Mouse (Mus musculus): ENCODE measurements around the gene Vtn. TPM values are rescaled to one million over a fixed set of nuclear protein-coding genes. Genes with fewer than 3 reads are reported as not detected.

Gene Vtn
- polyA plus RNA-seq (2015; fragmentation: Nextera tagmentation; extraction: Ambion mirVana), result 5.2 and 5.8 TPM in 2 replicates

DNA sequence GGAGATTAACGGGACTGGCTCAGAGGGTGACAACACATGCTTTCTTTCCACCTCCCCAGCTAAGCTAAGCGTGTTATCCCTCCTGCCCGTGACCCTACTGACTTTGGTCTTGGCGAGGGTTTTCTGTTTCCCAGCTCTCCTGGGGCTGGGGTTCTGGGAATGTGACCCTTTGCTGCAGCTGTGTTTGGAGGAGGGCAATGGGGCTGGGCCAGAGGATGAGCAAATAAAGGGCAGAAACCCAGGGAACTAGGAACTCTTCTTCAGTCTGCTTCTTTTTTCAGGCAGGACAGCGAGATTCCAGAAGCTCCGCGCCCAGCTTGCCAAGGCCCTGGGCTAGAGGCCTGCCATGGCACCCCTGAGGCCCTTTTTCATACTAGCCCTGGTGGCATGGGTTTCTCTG, at the start of gene Vtn:
Gene Vtn (plus strand): TSS at position 88 of the 400 bp plus-strand sequence.
- DNase-seq (ENCODE audit: low spot score), result no peak

DNA sequence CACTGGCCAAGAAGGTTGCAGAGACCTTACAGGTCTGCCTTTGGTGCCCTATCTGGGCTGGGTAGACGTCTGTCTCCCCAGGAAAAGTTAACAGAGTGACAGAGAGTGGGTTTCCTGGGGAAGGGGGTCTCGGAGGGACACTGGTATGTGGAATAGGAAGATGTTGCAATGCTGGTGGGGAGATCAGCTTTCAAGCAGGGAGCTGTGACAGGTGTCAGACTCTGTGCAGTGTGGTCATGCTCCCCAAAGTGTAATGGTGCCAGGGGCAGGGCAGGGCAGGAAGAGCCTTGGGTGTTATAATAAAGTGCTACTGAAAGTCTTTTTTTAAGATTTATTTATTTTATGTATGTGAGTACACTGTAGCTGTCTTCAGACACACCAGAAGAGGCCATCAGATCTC, 48.6 kb upstream of the Vtn start:
- no peak for DNase-seq (ENCODE audit: low spot score)

DNA sequence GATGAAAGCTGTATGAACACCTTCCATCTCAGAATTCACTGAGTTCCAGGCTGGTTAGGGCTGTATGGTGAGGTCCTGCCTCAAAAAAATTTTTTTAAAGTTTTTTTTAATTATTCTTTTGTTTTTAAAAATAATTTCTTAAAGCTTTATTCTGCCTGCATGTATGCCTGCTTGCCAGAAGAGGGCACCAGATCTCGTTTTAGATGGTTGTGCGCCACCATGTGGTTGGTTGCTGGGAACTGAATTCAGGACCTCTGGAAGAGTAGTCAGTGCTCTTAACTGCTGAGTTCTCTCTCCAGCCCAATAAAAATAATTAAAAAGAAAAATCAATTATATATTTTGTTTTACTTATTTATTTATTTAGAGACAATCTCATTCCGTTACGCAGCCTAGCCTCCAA, 45.2 kb upstream of the Vtn start:
- peak; percentile 75 for DNase-seq (ENCODE audit: low spot score)

DNA sequence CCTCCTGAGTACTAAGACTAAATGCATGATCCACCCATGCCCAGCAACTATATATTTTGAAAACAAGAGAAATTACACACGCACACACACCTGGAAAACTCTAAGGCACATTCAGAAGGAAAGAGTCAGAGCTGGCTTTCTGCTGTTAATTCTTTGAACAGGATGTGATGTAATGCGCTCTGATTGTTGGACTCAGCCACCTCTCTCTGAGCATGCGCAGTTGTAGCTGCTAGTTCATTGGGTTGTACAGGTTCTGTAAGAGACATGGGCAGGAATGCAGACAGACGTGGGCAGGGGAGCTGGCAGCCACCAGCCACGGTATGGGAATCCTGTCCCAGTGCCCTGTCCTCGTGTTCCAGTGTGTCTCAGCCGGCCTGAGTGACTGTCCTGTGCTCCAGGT, 44.6 kb upstream of the Vtn start:
- no peak for DNase-seq (ENCODE audit: low spot score)

DNA sequence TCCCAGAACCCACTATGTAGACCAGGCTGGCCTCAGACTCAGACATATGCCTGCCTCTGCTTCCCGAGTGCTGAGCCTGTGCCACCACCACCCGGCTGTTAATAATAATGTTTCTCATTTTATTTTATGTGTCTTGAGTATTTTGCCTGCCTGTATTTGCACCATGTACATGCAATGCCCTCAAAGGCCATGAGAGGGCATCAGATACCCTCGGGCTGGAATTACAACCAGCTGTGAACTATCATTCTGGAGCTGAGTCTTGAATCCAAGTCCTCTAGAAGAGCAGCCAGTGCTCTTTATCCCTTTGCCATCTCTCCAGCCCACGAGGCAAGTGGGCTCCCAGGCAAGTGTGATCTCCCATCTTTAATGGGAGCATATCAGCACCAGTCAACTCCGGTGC, 43.6 kb upstream of the Vtn start:
- DNase-seq (ENCODE audit: low spot score), result peak; percentile 36

DNA sequence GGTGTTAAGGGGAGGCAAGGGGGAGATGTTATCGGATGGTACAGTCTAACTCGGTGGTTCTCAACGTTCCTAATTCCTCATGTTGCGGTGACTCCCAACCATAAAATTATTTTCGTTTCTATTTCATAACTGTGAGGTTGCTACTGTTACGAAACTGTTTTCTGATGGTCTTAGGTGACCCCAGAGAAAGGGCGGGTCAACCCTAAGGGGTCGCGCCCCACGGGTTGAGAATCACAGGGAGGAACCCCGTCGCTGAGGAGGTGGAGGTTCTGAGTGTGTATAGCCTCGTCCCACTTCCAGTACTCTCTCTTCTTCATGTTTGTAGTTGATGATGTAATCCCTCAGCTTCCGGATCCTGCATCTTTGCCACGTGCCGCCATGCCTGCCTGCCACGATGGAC, 40.2 kb upstream of the Vtn start:
- DNase-seq (ENCODE audit: low spot score), result no peak

DNA sequence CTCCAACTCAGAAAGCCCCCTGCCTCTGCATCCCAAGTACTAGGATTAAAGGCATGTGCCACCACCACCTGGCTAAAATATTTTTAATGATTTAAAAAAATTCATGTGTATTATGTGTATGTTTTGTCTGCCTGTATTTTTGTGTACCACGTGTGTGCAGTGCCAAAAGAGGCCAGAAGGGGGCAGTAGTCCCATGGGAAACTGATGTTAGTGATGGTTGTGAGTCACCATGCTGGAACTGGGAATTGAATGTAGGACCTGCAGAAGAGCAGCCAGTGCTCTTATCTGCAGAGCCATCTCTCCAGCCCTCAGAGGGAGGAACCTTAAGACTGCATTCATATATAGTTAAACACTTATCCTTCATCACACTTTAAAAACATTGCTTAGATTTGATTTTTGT, 37.0 kb upstream of the Vtn start:
- DNase-seq (ENCODE audit: low spot score), result no peak

DNA sequence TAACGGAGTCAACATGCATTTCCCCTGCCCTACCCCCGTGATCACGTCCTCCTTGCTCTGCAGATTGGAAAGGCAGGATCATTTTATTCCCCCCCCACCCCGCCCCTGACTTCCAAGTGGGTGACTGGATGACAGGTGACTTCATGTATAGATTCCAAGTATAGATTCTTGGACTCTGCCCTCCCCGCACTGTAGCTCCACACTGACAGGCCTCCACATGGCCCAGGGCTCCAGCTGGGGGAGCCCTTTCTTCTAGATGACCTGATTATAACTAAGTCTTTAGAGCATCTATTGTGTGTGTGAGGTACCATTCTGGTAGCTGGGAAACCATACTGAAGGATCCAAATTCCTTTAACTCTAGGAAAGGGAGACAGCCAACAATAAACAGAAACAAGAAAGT, 36.2 kb upstream of the Vtn start:
- no peak for DNase-seq (ENCODE audit: low spot score)

DNA sequence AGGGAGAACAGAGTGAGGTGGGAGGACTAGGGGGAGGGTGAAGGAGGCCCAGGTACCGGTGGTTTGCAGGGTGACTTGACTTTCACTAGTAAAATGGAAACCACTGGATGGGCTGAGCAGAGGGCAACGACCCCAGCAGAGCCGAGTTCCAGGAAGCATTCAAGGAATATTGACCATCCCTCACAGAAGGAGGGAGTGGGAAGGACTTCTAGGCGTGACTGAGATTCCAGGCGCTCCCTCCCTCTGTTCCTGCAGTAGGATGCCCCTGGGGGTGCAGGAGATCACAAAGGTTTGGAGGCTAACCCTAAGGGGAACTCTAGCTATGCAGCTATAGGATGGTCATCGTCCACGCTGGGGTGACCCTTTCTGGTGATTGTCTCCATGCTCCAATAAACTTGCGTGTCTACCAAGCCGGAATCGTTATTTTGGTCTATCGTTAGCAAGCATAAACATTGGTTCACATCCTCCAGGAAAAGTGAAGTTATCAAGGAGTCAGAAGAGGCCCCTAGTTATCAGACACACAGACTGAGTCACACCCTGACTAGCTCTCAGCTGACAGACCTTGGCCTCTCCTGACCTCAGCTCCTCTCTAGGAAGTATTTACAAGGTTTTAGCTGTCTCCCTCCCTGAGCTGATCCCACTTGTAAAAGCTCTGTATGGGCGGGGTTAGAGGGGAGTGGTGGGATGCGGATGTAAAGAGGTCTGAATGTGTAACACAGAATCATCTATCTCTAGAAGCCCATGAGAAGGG, 35.4 kb upstream of the Vtn start:
- DNase-seq (ENCODE audit: low spot score), result no peak

DNA sequence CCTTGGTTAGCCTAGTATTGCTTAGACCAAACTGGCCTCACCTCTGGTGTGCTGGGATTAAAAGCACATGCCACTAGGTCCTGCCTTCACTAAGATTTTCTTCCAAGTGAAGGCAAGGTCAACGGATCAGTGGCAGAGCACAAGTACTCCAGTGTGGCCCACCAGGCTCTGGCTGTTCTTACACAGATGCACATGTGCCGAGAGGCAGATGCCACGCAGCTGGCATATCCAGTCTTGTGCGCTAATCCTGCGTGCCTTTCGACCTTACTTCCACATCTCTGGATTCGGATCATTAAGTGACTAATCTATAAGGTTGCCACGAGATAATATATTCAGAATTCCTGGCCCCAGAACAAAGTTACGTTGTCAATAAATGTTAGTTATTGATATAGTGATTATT, 33.8 kb upstream of the Vtn start:
- DNase-seq (ENCODE audit: low spot score), result no peak

DNA sequence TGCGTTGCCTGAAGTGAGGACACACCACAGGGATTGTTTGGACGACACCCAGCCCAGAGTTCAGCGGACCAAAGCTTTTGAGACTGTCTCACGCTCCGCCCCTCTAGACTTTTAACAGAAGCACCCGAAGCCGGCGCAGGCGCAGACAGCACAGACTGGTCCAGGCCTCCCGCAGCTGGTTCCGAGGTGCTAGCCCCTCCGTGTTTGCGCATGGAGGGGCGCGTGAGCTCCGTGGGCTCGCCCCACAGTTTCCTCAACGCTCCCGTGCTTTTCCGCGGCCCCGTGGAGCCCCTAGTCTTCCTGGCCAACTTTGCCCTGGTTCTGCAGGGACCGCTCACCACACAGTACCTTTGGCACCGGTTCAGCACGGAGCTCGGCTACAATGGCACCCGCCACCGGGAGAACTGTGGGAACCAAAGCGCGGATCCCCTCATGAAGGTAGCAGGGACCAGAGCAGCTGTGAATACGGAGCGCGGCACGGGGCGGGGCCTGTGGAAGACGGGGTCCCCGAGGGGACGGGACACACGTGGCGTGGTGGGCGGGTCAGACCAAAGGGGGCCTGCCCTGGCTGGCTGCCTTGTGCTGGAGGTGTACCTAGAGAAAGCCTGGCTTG, 33.2 kb upstream of the Vtn start, which contains the start of gene Slc46a1:
Gene Slc46a1 (plus strand): TSS at position 130 of the 613 bp plus-strand sequence.
- DNase-seq (ENCODE audit: low spot score), result peak; percentile 66

DNA sequence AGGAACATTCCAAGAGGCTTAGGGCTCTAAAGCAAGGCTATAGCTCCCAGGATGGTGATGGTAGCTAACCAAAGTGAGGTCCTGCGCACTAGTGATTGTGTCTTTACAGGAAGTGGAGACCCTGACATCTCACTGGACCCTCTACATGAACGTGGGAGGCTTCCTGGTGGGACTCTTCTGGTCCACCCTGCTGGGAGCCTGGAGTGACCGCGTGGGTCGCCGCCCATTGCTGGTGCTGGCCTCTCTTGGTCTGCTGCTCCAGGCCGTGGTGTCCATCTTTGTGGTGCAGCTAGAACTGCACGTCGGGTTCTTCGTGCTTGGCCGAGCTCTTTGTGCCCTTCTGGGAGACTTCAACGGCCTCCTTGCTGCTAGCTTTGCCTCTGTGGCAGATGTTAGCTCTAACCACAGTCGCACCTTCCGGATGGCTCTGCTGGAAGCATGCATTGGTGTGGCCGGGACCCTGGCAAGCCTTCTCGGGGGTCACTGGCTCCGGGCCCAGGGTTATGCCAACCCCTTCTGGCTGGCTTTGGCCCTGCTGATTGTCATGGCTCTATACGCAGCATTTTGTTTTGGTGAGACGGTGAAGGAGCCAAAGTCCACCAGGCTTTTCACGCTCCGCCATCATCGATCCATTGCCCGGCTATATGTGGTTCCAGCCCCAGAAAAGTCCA, 32.5 kb upstream of the Vtn start:
- DNase-seq (ENCODE audit: low spot score), result no peak

DNA sequence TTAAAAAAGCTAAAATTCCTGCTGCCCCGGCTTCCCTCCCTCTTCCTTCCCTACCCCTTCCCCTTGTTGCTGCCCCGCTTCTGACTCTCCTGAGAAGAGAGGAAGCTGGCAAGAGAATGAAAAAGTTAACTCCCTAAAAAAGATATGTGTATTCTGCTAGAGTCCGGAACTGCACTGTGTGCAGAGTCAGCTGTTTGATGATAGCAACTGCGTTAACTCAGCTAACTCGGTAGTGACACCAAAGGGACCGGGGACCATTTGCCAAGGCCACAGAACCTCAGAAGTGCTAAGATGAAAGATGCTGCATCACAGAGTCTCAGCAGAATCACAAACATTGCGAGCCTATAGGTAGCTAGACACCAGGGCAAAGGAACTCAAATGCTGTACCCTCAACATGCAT, 31.4 kb upstream of the Vtn start:
- no peak for DNase-seq (ENCODE audit: low spot score)

DNA sequence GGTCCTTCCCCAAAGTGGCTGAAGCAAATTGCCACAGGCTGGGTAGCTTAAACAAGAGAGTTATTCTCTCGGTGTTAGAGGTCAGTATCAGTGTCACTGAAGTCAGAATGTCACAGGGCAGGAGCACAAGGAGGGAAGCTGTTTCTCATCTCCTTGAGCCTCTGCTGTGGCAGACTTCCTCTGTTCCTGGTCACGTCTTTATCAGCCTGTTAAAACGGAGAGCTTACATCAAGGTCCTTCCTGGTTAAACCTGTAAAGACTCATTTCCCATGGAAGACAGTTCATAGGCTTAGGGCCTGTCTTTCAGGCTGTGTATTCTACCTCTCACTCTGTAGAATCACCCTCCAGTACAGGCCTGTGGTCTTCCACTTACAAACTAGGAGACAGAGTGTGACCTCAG, 31.0 kb upstream of the Vtn start:
- no peak for DNase-seq (ENCODE audit: low spot score)

DNA sequence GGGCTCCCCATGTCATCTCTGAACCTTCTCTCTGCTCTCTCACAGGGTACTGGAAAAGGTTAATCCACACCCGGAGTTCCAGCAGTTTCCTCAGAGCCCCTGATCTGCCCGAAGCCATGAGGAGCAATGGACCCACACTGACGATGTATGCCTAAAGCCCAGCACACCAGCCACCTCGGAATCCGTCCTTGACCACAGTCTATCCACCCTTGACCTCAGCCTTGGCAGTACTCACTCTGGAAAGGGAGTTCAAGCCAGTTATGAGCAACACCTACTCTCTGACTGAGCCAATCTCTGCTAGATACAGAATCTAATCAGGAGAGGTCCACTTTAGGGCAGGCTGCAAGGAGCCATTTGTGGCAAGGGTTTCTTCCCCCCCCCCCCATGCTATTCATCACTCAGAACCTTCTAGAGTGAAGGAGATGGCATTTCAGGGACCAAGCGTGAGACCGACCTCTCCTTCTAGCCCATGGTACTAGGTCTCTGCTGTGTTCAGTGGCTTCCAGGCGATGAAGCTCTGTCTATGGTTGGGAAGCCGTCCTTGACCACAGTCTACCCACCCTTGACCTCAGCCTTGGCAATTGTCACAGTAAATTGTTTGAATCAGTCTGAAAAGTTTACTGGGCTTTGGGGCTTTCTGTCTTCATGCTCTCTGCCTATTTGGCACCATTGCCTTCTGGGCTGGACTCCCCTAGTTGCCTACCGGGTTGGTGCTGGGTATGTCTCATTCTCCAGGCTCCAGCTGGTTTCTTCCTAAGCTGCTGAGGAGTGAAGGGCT, 27.4 kb upstream of the Vtn start:
- DNase-seq (ENCODE audit: low spot score), result no peak

DNA sequence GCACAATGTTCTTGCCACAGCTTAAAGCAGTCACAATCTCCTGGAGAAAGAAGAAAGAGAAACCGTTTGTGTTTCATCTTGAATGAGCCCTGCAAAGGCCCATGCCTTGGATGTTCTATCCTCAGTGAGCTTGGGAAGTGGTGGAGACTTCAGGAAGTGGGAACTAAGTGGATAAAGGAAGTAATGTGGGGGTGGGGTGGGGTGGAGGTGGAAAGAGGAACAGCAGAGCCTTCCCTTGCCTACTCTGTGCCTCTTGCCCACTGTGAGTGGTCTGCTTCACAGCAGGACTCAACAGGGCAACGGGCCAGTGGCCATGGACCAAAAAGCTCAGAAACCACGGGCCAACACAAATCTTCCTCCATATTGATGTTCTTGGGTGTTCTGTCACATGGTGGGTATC, 23.6 kb upstream of the Vtn start:
- DNase-seq (ENCODE audit: low spot score), result no peak

DNA sequence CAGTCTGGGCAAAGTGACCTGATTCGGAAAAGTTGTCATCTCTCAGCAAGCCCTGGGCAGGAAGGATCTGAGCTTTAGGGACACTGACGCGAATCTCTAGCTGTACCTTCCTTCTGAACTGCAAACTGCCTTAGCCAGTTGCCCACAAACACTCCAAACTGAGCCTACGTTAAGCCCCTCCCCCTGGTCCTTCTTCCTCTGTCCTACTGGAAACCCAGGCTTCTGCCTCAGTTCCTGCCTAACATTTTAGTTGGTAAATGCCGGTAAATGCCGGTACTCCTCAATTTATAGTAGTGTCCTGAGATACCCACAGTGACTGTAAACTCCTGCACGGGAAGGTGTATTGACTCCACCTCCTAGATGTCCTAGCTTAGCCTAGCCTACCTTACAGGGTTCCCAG, 15.3 kb upstream of the Vtn start:
- DNase-seq (ENCODE audit: low spot score), result no peak

DNA sequence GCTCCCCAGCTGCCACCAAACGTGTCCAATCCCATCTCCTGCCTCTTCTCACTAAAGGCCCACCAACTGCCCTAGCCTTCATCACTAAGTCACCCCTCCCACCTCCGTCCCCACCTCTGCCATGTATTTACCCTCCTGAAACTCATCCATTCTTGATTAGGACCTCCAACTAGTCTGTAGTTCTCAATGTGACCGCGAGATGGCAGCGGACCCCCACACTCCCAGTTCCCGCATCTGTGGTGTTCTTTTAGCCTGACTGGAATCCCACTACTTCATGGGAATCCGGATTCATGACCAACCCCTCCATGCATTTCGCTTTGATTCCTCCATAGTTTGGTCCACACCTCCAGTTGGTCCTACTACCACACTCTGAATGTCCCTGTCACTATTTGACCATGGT, 10.7 kb upstream of the Vtn start:
- peak; percentile 59 for DNase-seq (ENCODE audit: low spot score)

DNA sequence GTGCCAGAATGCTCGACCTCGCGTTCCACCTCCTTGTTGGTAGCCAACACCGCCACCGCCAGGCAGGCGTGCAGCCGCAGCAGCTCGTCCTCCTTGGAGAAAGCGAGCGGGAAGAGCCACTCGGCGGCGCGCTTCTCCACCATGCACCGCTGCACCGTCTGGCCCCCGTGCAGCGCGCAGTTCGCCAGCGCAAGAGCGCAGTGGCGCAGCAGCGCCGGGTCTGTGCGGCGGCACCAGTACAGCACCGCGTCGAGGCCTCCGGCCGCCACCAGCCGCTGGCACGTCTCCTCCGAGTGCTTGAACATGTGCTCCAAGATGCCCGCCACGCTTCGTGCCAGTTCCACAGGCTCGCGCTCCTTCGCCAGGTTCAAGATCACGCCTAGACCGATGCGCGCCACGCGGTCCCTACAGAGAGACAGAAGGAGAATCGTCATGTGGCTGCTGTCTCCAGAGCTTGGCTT, 8.1 kb upstream of the Vtn start:
- peak; percentile 18 for DNase-seq (ENCODE audit: low spot score)

DNA sequence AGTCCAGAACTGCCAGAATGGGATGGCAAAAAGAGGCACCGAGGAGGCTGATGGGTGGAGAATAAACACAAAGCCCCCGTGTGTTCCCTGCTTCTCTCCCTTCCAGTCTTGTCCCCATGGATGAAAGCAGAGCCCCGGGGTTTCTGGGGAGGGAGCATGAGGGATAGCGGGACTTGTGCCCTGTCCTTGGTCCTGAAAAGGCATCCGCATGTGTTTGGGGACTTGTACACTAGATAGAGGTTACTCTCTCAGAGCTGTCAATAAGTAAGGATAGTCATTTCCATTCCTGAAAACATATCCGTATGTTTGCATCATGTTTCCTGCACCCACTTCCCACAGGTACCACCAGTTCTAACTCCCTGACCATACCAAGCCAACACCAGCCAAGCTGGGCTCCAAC, 3.0 kb upstream of the Vtn start:
- DNase-seq (ENCODE audit: low spot score), result peak; percentile 44

DNA sequence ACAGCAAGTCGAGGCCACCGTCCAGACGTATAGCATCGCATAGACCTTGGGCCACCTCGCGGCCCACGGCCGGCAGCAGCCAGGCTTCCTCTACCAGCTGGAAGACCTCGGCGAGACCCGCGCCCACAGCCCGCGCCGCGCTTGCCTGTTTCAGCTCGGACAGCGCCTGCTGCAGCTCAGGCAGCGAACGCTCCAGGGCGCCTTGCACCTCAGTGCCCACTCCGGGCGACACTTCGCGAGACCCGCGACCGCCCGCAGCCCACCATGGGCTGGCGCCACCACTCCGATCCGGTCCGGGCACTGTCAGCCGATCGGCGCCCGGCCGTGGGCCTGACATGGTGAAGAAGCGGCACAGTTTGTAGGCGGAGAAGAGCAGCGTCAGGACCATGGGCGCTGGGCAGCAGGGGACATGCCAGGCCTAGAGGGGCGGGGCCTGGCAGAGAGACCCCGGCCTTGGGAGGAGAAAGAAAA, 1.8 kb upstream of the Vtn start:
- peak; percentile 20 for DNase-seq (ENCODE audit: low spot score)

Data from thymus, postnatal 0 days (tissue).